Mouse (Mus musculus): ENCODE measurements around the gene Tpd52l2. TPM values are rescaled to one million over a fixed set of nuclear protein-coding genes. Genes with fewer than 3 reads are reported as not detected.
A peak's percentile ranks its signal among the peaks of the same experiment; 100 is the strongest.

The Tpd52l2 gene
- polyA plus RNA-seq, 1 experiment from 2014 or later = 144 TPM

- Histone ChIP-seq H3K9ac (ENCODE audit: low read depth, low read length) (no peak overlapping the region), H3K9me3 (replicated peaks; ENCODE audit: low read length) (no peaks in the 10 kb centered on the region), H3K4me1 (replicated peaks; ENCODE audit: insufficient read depth, low read length) (peaks cover 30% of the 10 kb centered on the region), H3K27ac (no peak overlapping the region; the same call in 1 of the 2 replicates), H3K4me2 (ENCODE audit: low read length) (no peak overlapping the region), H3K4me3 (replicated peaks; ENCODE audit: low read depth, low read length) (no peak overlapping the region), H3K36me3 (ENCODE audit: insufficient read depth, low read length) (no peaks in the 10 kb centered on the region), H3K27me3 (ENCODE audit: insufficient read depth, low read length) (no peaks in the 10 kb centered on the region)
- DNase-seq (ENCODE audit: low spot score) = no peak
- 70% methylated on average over 6 of the region's 6 CpGs for WGBS
- no peak for ATAC-seq (replicated peaks; ENCODE audit: low FRiP score, low read depth)
- TF ChIP-seq CTCF (IDR thresholded peaks at IDR 0.05; ENCODE audit: low read depth) = no peak
Measured at GRCm38 (mm10) chr2:181484456-181485233, 12.3 kb upstream of the Tpd52l2 start.

GRCm38 (mm10) chr2:181485741-181486140 lies 11.2 kb upstream of the Tpd52l2 start:
- 0% methylated on average over 1 of the region's 1 CpGs for WGBS
- Histone ChIP-seq H3K4me2 (ENCODE audit: low read length) (no peak overlapping the region), H3K4me3 (replicated peaks; ENCODE audit: low read depth, low read length) (no peak overlapping the region), H3K9ac (ENCODE audit: low read depth, low read length) (no peak overlapping the region), H3K27me3 (ENCODE audit: insufficient read depth, low read length) (no peaks in the 10 kb centered on the region), H3K27ac (peak overlapping the region; percentile 92), H3K36me3 (ENCODE audit: insufficient read depth, low read length) (no peaks in the 10 kb centered on the region), H3K9me3 (replicated peaks; ENCODE audit: low read length) (no peaks in the 10 kb centered on the region), H3K4me1 (replicated peaks; ENCODE audit: insufficient read depth, low read length) (peaks cover 30% of the 10 kb centered on the region)
- DNase-seq (ENCODE audit: low spot score) = peak; percentile 79
- no peak for ATAC-seq (replicated peaks; ENCODE audit: low FRiP score, low read depth)
- no peak for TF ChIP-seq CTCF (IDR thresholded peaks at IDR 0.05; ENCODE audit: low read depth)

GRCm38 (mm10) chr2:181487338-181488277 lies 9.3 kb upstream of the Tpd52l2 start:
- Histone ChIP-seq H3K36me3 (ENCODE audit: insufficient read depth, low read length) (no peaks in the 10 kb centered on the region), H3K27me3 (ENCODE audit: insufficient read depth, low read length) (no peaks in the 10 kb centered on the region), H3K4me3 (replicated peaks; ENCODE audit: low read depth, low read length) (no peak overlapping the region), H3K4me2 (ENCODE audit: low read length) (peak overlapping the region; percentile 19; the same call in 1 of the 2 replicates), H3K9ac (ENCODE audit: low read depth, low read length) (0 out of 2 replicates have a peak overlapping the region, but pooled peaks have one; percentile 5), H3K27ac (peak overlapping the region; percentile 92), H3K4me1 (replicated peaks; ENCODE audit: insufficient read depth, low read length) (peaks cover 30% of the 10 kb centered on the region), H3K9me3 (replicated peaks; ENCODE audit: low read length) (no peaks in the 10 kb centered on the region)
- TF ChIP-seq CTCF (IDR thresholded peaks at IDR 0.05; ENCODE audit: low read depth) = no peak
- 8% methylated on average over 5 of the region's 5 CpGs for WGBS
- DNase-seq (ENCODE audit: low spot score) (peak; percentile 99), ATAC-seq (replicated peaks; ENCODE audit: low FRiP score, low read depth) (peak; percentile 92)

GRCm38 (mm10) chr2:181491432-181492205 lies 5.3 kb upstream of the Tpd52l2 start:
- no peak for TF ChIP-seq CTCF (IDR thresholded peaks at IDR 0.05; ENCODE audit: low read depth)
- Histone ChIP-seq H3K36me3 (ENCODE audit: insufficient read depth, low read length) (no peaks in the 10 kb centered on the region), H3K9me3 (replicated peaks; ENCODE audit: low read length) (no peaks in the 10 kb centered on the region), H3K4me1 (replicated peaks; ENCODE audit: insufficient read depth, low read length) (peaks cover 18% of the 10 kb centered on the region), H3K9ac (ENCODE audit: low read depth, low read length) (no peak overlapping the region), H3K4me2 (ENCODE audit: low read length) (no peak overlapping the region), H3K27ac (no peak overlapping the region), H3K4me3 (replicated peaks; ENCODE audit: low read depth, low read length) (no peak overlapping the region), H3K27me3 (ENCODE audit: insufficient read depth, low read length) (no peaks in the 10 kb centered on the region)
- DNase-seq (ENCODE audit: low spot score) = peak; percentile 53
- WGBS = 34% methylated on average over 7 of the region's 7 CpGs
- no peak for ATAC-seq (replicated peaks; ENCODE audit: low FRiP score, low read depth)

GRCm38 (mm10) chr2:181492206-181492605 lies 4.7 kb upstream of the Tpd52l2 start:
- peaks cover 12% of the 10 kb centered on the region for H3K4me1 ChIP-seq (replicated peaks; ENCODE audit: insufficient read depth, low read length)
- no peaks in the 10 kb centered on the region for H3K9me3 ChIP-seq (replicated peaks; ENCODE audit: low read length)
- WGBS = 19% methylated on average over 3 of the region's 3 CpGs
- H3K36me3 ChIP-seq (ENCODE audit: insufficient read depth, low read length) = no peaks in the 10 kb centered on the region
- no peaks in the 10 kb centered on the region for H3K27me3 ChIP-seq (ENCODE audit: insufficient read depth, low read length)
- TF ChIP-seq CTCF (IDR thresholded peaks at IDR 0.05; ENCODE audit: low read depth) = no peak
- H3K4me3 ChIP-seq (replicated peaks; ENCODE audit: low read depth, low read length) = no peak overlapping the region
- no peak overlapping the region for H3K4me2 ChIP-seq (ENCODE audit: low read length)
- H3K27ac ChIP-seq = no peak overlapping the region
- no peak for DNase-seq (ENCODE audit: low spot score)
- no peak overlapping the region for H3K9ac ChIP-seq (ENCODE audit: low read depth, low read length)
- no peak for ATAC-seq (replicated peaks; ENCODE audit: low FRiP score, low read depth)
